Mouse (Mus musculus) CH12.LX (cell line): ENCODE results near the gene Olfr1469. TPM values are rescaled to one million over a fixed set of nuclear protein-coding genes. Genes with fewer than 3 reads are reported as not detected.

Experiments used
- DNase-seq: peaks from one replicate; pipeline ENCODE4 v3.0.0-alpha.2; 2013; ENCODE audit errors: extremely low read depth
- H3K27ac ChIP-seq: 2 replicates; pipeline ENCODE4 v1.5.1; 2012; ENCODE audit warnings: low read depth, mild to moderate bottlenecking, control low read depth, moderate library complexity; ENCODE audit not compliant: insufficient read depth
- H3K27me3 ChIP-seq: replicated peaks from 2 replicates; pipeline ENCODE3; 2012; ENCODE audit warnings: inconsistent platforms
- H3K36me3 ChIP-seq, 2 experiments: replicated peaks in 1 of 2; 2 replicates each; pipeline versions ENCODE3 to v1.6.1; 2012; ENCODE audit warnings: inconsistent platforms in 1 of 2, low read length in 1 of 2, mild to moderate bottlenecking in 1 of 2, mixed read lengths in 1 of 2, moderate library complexity in 1 of 2; ENCODE audit not compliant: control insufficient read depth in 1 of 2, insufficient read depth in 1 of 2
- H3K4me1 ChIP-seq, 2 experiments: 2 replicates each; pipeline ENCODE4 v1.6.1; 2012; ENCODE audit warnings: inconsistent platforms in 1 of 2, moderate library complexity in 1 of 2; ENCODE audit not compliant: insufficient read depth in 2 of 2, control insufficient read depth in 1 of 2
- H3K4me2 ChIP-seq: 2 replicates; pipeline ENCODE4 v1.6.1; 2012; ENCODE audit warnings: low read depth, mild to moderate bottlenecking, control low read depth; ENCODE audit not compliant: poor library complexity, insufficient read depth, severe bottlenecking
- H3K4me3 ChIP-seq, 3 experiments: fragments of 150-350 bp in 1 of 3; sonication (generic) in 1 of 3; replicated peaks in 1 of 3; 2 replicates each; pipeline versions ENCODE3 to v1.5.1; 2011 to 2012; ENCODE audit warnings: low read depth in 2 of 3, low read length in 2 of 3, mild to moderate bottlenecking in 2 of 3, moderate library complexity in 2 of 3, control low read depth in 1 of 3, improper control_type of control experiment in 1 of 3, inconsistent platforms in 1 of 3, mixed read lengths in 1 of 3; ENCODE audit not compliant: poor library complexity in 1 of 3
- H3K79me2 ChIP-seq: replicated peaks from 2 replicates; pipeline ENCODE4 v1.6.1; 2012; ENCODE audit warnings: mild to moderate bottlenecking, moderate library complexity; ENCODE audit not compliant: control insufficient read depth, poor library complexity, insufficient read depth, severe bottlenecking; ENCODE audit errors: extremely low read depth
- H3K9ac ChIP-seq: 2 replicates; pipeline ENCODE4 v1.6.1; 2012; ENCODE audit warnings: low read depth, mild to moderate bottlenecking, control low read depth, moderate library complexity; ENCODE audit not compliant: insufficient read depth
- H3K9me3 ChIP-seq: replicated peaks from 2 replicates; pipeline ENCODE3; 2012; ENCODE audit warnings: low read length, inconsistent platforms, mixed read lengths
- BHLHE40 ChIP-seq: IDR thresholded peaks from 2 replicates; pipeline ENCODE4 v1.6.1; 2011; ENCODE audit warnings: mild to moderate bottlenecking, low read depth, low read length, improper control_type of control experiment
- CHD2 ChIP-seq: IDR thresholded peaks from 2 replicates; pipeline ENCODE4 v1.6.1; 2011; ENCODE audit warnings: low read length, improper control_type of control experiment
- ETS1 ChIP-seq: conservative IDR thresholded peaks from 2 replicates; pipeline ENCODE4 v1.6.1; 2012; ENCODE audit warnings: low read depth, mild to moderate bottlenecking, inconsistent platforms, low read length, improper control_type of control experiment, moderate library complexity
- MAX ChIP-seq: IDR thresholded peaks from 2 replicates; pipeline ENCODE4 v1.6.1; 2011; ENCODE audit warnings: low read length, improper control_type of control experiment
- MXI1 ChIP-seq: IDR thresholded peaks from 2 replicates; pipeline ENCODE4 v1.6.1; 2011; ENCODE audit warnings: mild to moderate bottlenecking, low read depth, low read length, improper control_type of control experiment
- ZKSCAN1 ChIP-seq: IDR thresholded peaks from 2 replicates; pipeline ENCODE4 v1.6.1; 2012; ENCODE audit warnings: low read depth, inconsistent platforms, low read length, improper control_type of control experiment, borderline replicate concordance
- dilution Hi-C: fragments of 300-500 bp; cut with MboI; formaldehyde crosslinking; loops from 2 replicates; pipeline ENCODE4 v1.14.3; 2020; ENCODE audit warnings: low sequenced_read_pairs; ENCODE audit not compliant: extremely low pct_unique_long_range_greater_than_20kb, extremely low pct_ligation_motif_present
- in situ Hi-C: fragments of 300-500 bp; cut with MboI; formaldehyde crosslinking; loops from 3 replicates; pipeline ENCODE4 v1.14.3; 2019; ENCODE audit warnings: low sequenced_read_pairs, low pct_ligation_motif_present, low pct_unique_long_range_greater_than_20kb, mixed read lengths
- polyA plus RNA-seq: library from polyadenylated mRNA; unstranded; fragments of >175 nt; gene quantifications from 2 replicates; pipeline ENCODE4 v1.2.1, GENCODE M21; 2012; ENCODE audit warnings: low read depth; ENCODE audit not compliant: insufficient read length
- total RNA-seq, 2 experiments: library from RNA; depleted of rRNA; stranded (reverse); fragments of 300-350 nt in 1 of 2; fragments of >200 nt in 1 of 2; gene quantifications; 2 replicates each; pipeline ENCODE4 v1.2.3; 2012 to 2014

Olfr1469 gene
- total and polyA plus RNA-seq, 3 experiments: not detected

GRCm38 (mm10) chr19:13455986-13456385 lies 48.3 kb downstream of the Olfr1469 start, which contains the start of gene Olfr1472:
Gene Olfr1472, minus strand, starts transcription at chr19:13456086.
- in situ Hi-C loops: no loop called here

More at GRCm38 (mm10) chr19:13455986-13456385, 48.3 kb downstream of the Olfr1469 start, which contains the start of gene Olfr1472:
- no peak within 1 kb of the TSS for H3K4me2 ChIP-seq
- dilution Hi-C loops: no loop called here
- H3K27ac ChIP-seq: no peak within 1 kb of the TSS
- no peak within 1 kb of the TSS for H3K9ac ChIP-seq
- H3K9me3 ChIP-seq: no peaks in the 10 kb centered on the region
- H3K4me3 ChIP-seq: no peak within 1 kb of the TSS
- DNase-seq: no peak
- H3K27me3 ChIP-seq: no peaks in the 10 kb centered on the region
- H3K36me3 ChIP-seq: no peaks in the 10 kb centered on the region
- no peaks in the 10 kb centered on the region for H3K4me1 ChIP-seq
- no peaks in the 10 kb centered on the region for H3K79me2 ChIP-seq
- TF ChIP-seq MAX (no peak), ZKSCAN1 (no peak), BHLHE40 (no peak), MXI1 (no peak), CHD2 (no peak), ETS1 (no peak)

Other genes with a start within 250 kb of the Olfr1469 start
- not detected in 2 replicates for gene Olfr1461, start 244.8 kb upstream of the Olfr1469 start, total RNA-seq (2012; rRNA removed)
- gene Olfr1461, start 244.8 kb upstream of the Olfr1469 start, total RNA-seq (2014; rRNA removed): not detected in 2 replicates
- gene Olfr1461, start 244.8 kb upstream of the Olfr1469 start, polyA plus RNA-seq: not detected in 2 replicates
- gene Olfr1462, start 222.1 kb upstream of the Olfr1469 start, total RNA-seq (2012; rRNA removed): not detected in 2 replicates
- not detected in 2 replicates for gene Olfr1462, start 222.1 kb upstream of the Olfr1469 start, total RNA-seq (2014; rRNA removed)
- not detected in 2 replicates for gene Olfr1462, start 222.1 kb upstream of the Olfr1469 start, polyA plus RNA-seq
- not detected in 2 replicates for gene Olfr1463, start 176.5 kb upstream of the Olfr1469 start, total RNA-seq (2012; rRNA removed)
- not detected in 2 replicates for gene Olfr1463, start 176.5 kb upstream of the Olfr1469 start, total RNA-seq (2014; rRNA removed)
- not detected in 2 replicates for gene Olfr1463, start 176.5 kb upstream of the Olfr1469 start, polyA plus RNA-seq
- gene Olfr1465, start 92.3 kb upstream of the Olfr1469 start, total RNA-seq (2012; rRNA removed): not detected in 2 replicates
- not detected in 2 replicates for gene Olfr1465, start 92.3 kb upstream of the Olfr1469 start, total RNA-seq (2014; rRNA removed)
- gene Olfr1465, start 92.3 kb upstream of the Olfr1469 start, polyA plus RNA-seq: not detected in 2 replicates
- not detected in 2 replicates for gene Olfr1466, start 69.0 kb upstream of the Olfr1469 start, total RNA-seq (2012; rRNA removed)
- gene Olfr1466, start 69.0 kb upstream of the Olfr1469 start, total RNA-seq (2014; rRNA removed): not detected in 2 replicates
- gene Olfr1466, start 69.0 kb upstream of the Olfr1469 start, polyA plus RNA-seq: not detected in 2 replicates
- not detected in 2 replicates for gene Olfr1467, start 45.6 kb upstream of the Olfr1469 start, total RNA-seq (2012; rRNA removed)
- not detected in 2 replicates for gene Olfr1467, start 45.6 kb upstream of the Olfr1469 start, total RNA-seq (2014; rRNA removed)
- not detected in 2 replicates for gene Olfr1467, start 45.6 kb upstream of the Olfr1469 start, polyA plus RNA-seq
- gene Olfr1471, start 35.6 kb downstream of the Olfr1469 start, total RNA-seq (2012; rRNA removed): not detected in 2 replicates
- not detected in 2 replicates for gene Olfr1471, start 35.6 kb downstream of the Olfr1469 start, total RNA-seq (2014; rRNA removed)
- not detected in 2 replicates for gene Olfr1471, start 35.6 kb downstream of the Olfr1469 start, polyA plus RNA-seq
- gene Olfr1472, start 48.2 kb downstream of the Olfr1469 start, total RNA-seq (2012; rRNA removed): not detected in 2 replicates
- not detected in 2 replicates for gene Olfr1472, start 48.2 kb downstream of the Olfr1469 start, total RNA-seq (2014; rRNA removed)
- gene Olfr1472, start 48.2 kb downstream of the Olfr1469 start, polyA plus RNA-seq: not detected in 2 replicates
- gene Olfr1474, start 61.7 kb downstream of the Olfr1469 start, total RNA-seq (2012; rRNA removed): not detected in 2 replicates
- not detected in 2 replicates for gene Olfr1474, start 61.7 kb downstream of the Olfr1469 start, total RNA-seq (2014; rRNA removed)
- not detected in 2 replicates for gene Olfr1474, start 61.7 kb downstream of the Olfr1469 start, polyA plus RNA-seq
- not detected in 2 replicates for gene Olfr1475, start 72.3 kb downstream of the Olfr1469 start, total RNA-seq (2012; rRNA removed)
- not detected in 2 replicates for gene Olfr1475, start 72.3 kb downstream of the Olfr1469 start, total RNA-seq (2014; rRNA removed)
- gene Olfr1475, start 72.3 kb downstream of the Olfr1469 start, polyA plus RNA-seq: not detected in 2 replicates
- not detected in 2 replicates for gene Olfr1477, start 92.7 kb downstream of the Olfr1469 start, total RNA-seq (2012; rRNA removed)
- gene Olfr1477, start 92.7 kb downstream of the Olfr1469 start, total RNA-seq (2014; rRNA removed): not detected in 2 replicates
- not detected in 2 replicates for gene Olfr1477, start 92.7 kb downstream of the Olfr1469 start, polyA plus RNA-seq
- gene Olfr1480, start 120.1 kb downstream of the Olfr1469 start, total RNA-seq (2012; rRNA removed): not detected in 2 replicates
- gene Olfr1480, start 120.1 kb downstream of the Olfr1469 start, total RNA-seq (2014; rRNA removed): not detected in 2 replicates
- not detected in 2 replicates for gene Olfr1480, start 120.1 kb downstream of the Olfr1469 start, polyA plus RNA-seq
- gene Olfr1484, start 175.7 kb downstream of the Olfr1469 start, total RNA-seq (2012; rRNA removed): not detected in 2 replicates
- not detected in 2 replicates for gene Olfr1484, start 175.7 kb downstream of the Olfr1469 start, total RNA-seq (2014; rRNA removed)
- gene Olfr1484, start 175.7 kb downstream of the Olfr1469 start, polyA plus RNA-seq: not detected in 2 replicates
- not detected in 2 replicates for gene Olfr1487, start 209.5 kb downstream of the Olfr1469 start, total RNA-seq (2012; rRNA removed)
- gene Olfr1487, start 209.5 kb downstream of the Olfr1469 start, total RNA-seq (2014; rRNA removed): not detected in 2 replicates
- gene Olfr1487, start 209.5 kb downstream of the Olfr1469 start, polyA plus RNA-seq: not detected in 2 replicates
- gene Olfr1489, start 223.8 kb downstream of the Olfr1469 start, total RNA-seq (2012; rRNA removed): not detected in 2 replicates
- gene Olfr1489, start 223.8 kb downstream of the Olfr1469 start, total RNA-seq (2014; rRNA removed): not detected in 2 replicates
- gene Olfr1489, start 223.8 kb downstream of the Olfr1469 start, polyA plus RNA-seq: not detected in 2 replicates
- not detected in 2 replicates for gene Olfr1490, start 243.2 kb downstream of the Olfr1469 start, total RNA-seq (2012; rRNA removed)
- gene Olfr1490, start 243.2 kb downstream of the Olfr1469 start, total RNA-seq (2014; rRNA removed): not detected in 2 replicates
- not detected in 2 replicates for gene Olfr1490, start 243.2 kb downstream of the Olfr1469 start, polyA plus RNA-seq